In the genomic region with DNA sequence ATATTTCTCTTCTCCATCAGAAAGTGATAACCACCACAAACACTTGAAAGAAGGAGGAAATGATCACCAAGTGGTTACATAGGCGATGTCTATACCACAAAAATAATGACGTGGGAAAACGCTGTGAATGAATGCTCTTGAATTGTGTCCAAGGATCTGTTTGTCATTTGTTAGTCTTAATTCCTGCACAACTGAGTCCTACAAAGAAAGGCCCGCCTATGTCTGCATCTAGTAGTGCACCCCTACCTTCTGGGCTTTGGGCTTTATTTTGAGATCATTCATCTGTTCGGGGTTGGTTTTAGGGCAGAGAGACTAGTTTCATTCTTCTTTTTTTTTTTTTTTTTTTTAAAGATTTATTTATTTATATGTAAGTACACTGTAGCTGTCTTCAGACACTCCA, we compare ENCODE assay signal across 28 mouse cellular contexts. TPM values are rescaled to one million over a fixed set of nuclear protein-coding genes. Genes with fewer than 3 reads are reported as not detected.
"Had no signal": no experiment of that assay in that cellular context is flagged by ENCODE, and none has a peak within 500 bp of the region (broad histone marks: within the 10 kb centered on the region; RNA-seq: fewer than 3 reads in every experiment).

No protein-coding gene starts in this region.

- H3K9me3 ChIP-seq: embryonic facial prominence, embryonic 10.5 days; embryonic facial prominence, embryonic 12.5 days; embryonic facial prominence, embryonic 13.5 days; embryonic facial prominence, embryonic 15.5 days; forebrain, embryonic 10.5 days; forebrain, embryonic 12.5 days; forebrain, embryonic 13.5 days; forebrain, embryonic 15.5 days had no signal

- H3K27me3 ChIP-seq: embryonic facial prominence, embryonic 12.5 days; embryonic facial prominence, embryonic 13.5 days; embryonic facial prominence, embryonic 15.5 days; forebrain, embryonic 12.5 days; forebrain, embryonic 13.5 days; forebrain, embryonic 15.5 days had no signal

- H3K4me2 ChIP-seq: embryonic facial prominence, embryonic 12.5 days; embryonic facial prominence, embryonic 13.5 days; embryonic facial prominence, embryonic 15.5 days; forebrain, embryonic 12.5 days; forebrain, embryonic 13.5 days; forebrain, embryonic 15.5 days had no signal

- H3K4me1 ChIP-seq: embryonic facial prominence, embryonic 10.5 days; embryonic facial prominence, embryonic 12.5 days; embryonic facial prominence, embryonic 13.5 days; embryonic facial prominence, embryonic 15.5 days; forebrain, embryonic 10.5 days; forebrain, embryonic 12.5 days; forebrain, embryonic 13.5 days; forebrain, embryonic 15.5 days had no signal

- DNase-seq: cerebellum, adult 18-20 months; cerebellum, adult 2 months; cerebellum, adult 8-10 months; cerebellum, adult 9-10 months; cerebellum, adult 9-11 months; cerebellum, postnatal 10 days; cerebellum, postnatal 14 days; cerebellum, postnatal 25 days; cerebellum, postnatal 36 days; embryo, embryonic 11 days; forebrain, postnatal 0 days; gastrocnemius, adult 2 months; gastrocnemius, postnatal 10 days; gastrocnemius, postnatal 14 days; gastrocnemius, postnatal 25 days; gastrocnemius, postnatal 36 days; heart, adult 11 months had no signal

- H3K36me3 ChIP-seq: embryonic facial prominence, embryonic 10.5 days; embryonic facial prominence, embryonic 12.5 days; embryonic facial prominence, embryonic 13.5 days; embryonic facial prominence, embryonic 15.5 days; forebrain, embryonic 10.5 days; forebrain, embryonic 12.5 days; forebrain, embryonic 15.5 days had no signal

- H3K9ac ChIP-seq: embryonic facial prominence, embryonic 12.5 days; embryonic facial prominence, embryonic 13.5 days; embryonic facial prominence, embryonic 15.5 days; forebrain, embryonic 12.5 days; forebrain, embryonic 13.5 days; forebrain, embryonic 15.5 days; forebrain, postnatal 0 days had no signal

- H3K4me3 ChIP-seq: embryonic facial prominence, embryonic 10.5 days; embryonic facial prominence, embryonic 12.5 days; embryonic facial prominence, embryonic 13.5 days; embryonic facial prominence, embryonic 15.5 days; erythroblast, embryonic 14.5 days; forebrain, embryonic 10.5 days; forebrain, embryonic 12.5 days; forebrain, embryonic 13.5 days; forebrain, embryonic 15.5 days; gastrocnemius, adult 2 months had no signal

- ATAC-seq: forebrain, embryonic 13.5 days; forebrain, embryonic 14.5 days; forebrain, embryonic 15.5 days; forebrain, embryonic 16.5 days; forebrain, postnatal 0 days had no signal

- H3K27ac ChIP-seq: embryonic facial prominence, embryonic 10.5 days; embryonic facial prominence, embryonic 12.5 days; embryonic facial prominence, embryonic 13.5 days; embryonic facial prominence, embryonic 15.5 days; forebrain, embryonic 10.5 days; forebrain, embryonic 12.5 days; forebrain, embryonic 13.5 days; forebrain, embryonic 15.5 days; gastrocnemius, adult 2 months had no signal

RNA-seq across cellular contexts. Expression of a gene that starts 35.9 kb away (rescaled TPM):
- polyA plus RNA-seq: erythroblast, embryonic 14.5 days had no signal

RNA-seq across cellular contexts. Expression of a gene that starts 47.6 kb away (rescaled TPM):
- polyA plus RNA-seq: erythroblast, embryonic 14.5 days had no signal
